Mouse (Mus musculus): ENCODE measurements around the gene Nup43. TPM values are rescaled to one million over a fixed set of nuclear protein-coding genes. Genes with fewer than 3 reads are reported as not detected.
"Not testable (repeated sequence)": the region's sequence is repeated elsewhere in the genome, so short reads cannot be mapped to it uniquely, and the experiment has no call there.

Gene Nup43
- 73.5 and 84.4 TPM in 2 replicates for polyA plus RNA-seq (2014; fragmentation: Nextera tagmentation; extraction: Ambion mirVana)

DNA sequence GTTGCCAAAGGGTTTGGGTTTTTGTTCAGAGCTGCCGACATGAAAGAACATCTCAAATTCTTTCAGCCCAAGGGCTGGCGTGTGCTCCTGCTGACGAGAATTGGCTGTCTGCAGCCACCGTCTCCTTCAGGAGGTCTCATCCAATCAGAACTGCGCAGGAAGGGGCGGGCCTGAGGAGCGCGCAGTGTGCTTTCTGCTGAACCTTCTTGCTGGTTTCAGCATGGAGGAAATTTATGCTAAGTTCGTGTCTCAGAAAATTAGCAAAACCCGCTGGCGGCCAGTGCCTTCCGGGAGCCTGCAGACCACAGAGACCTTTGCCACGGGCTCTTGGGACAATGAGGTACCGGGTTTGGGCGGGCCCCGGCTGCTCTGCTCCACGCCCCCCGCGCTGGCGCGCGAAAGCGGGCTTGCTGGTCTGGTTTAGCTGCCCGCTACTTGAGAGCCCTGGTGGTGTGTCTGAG lies at the start of gene Nup43:
TSS of gene Nup43 (plus strand) at position 162 of the 461 bp plus-strand sequence.
- ATAC-seq (replicated peaks; ENCODE audit: insufficient number of reproducible peaks, low FRiP score, low TSS enrichment, low read depth) (peak; percentile 76), DNase-seq (ENCODE audit: low spot score) (peak; percentile 95)
- no peaks in the 10 kb centered on the region for H3K36me3 ChIP-seq (replicated peaks; ENCODE audit: control insufficient read depth, insufficient read depth, low read depth, low read length)
- 0% methylated on average over 24 of the region's 24 CpGs for WGBS
- peak within 1 kb of the TSS; percentile 73 for H3K27ac ChIP-seq (replicated peaks; ENCODE audit: low read depth, low read length)
- H3K9ac ChIP-seq (replicated peaks; ENCODE audit: low read length) = peak within 1 kb of the TSS; percentile 67
- H3K9me3 ChIP-seq (replicated peaks; ENCODE audit: control insufficient read depth, low read length) = no peaks in the 10 kb centered on the region
- H3K4me2 ChIP-seq (ENCODE audit: low read depth, low read length) = peak within 1 kb of the TSS; percentile 66
- H3K27me3 ChIP-seq (ENCODE audit: control insufficient read depth, insufficient read depth, low read length) = no peaks in the 10 kb centered on the region
- peak within 1 kb of the TSS; percentile 87 for H3K4me3 ChIP-seq (ENCODE audit: low read depth, low read length)
- H3K4me1 ChIP-seq (ENCODE audit: control insufficient read depth, insufficient read depth, low read length) = no peaks in the 10 kb centered on the region

DNA sequence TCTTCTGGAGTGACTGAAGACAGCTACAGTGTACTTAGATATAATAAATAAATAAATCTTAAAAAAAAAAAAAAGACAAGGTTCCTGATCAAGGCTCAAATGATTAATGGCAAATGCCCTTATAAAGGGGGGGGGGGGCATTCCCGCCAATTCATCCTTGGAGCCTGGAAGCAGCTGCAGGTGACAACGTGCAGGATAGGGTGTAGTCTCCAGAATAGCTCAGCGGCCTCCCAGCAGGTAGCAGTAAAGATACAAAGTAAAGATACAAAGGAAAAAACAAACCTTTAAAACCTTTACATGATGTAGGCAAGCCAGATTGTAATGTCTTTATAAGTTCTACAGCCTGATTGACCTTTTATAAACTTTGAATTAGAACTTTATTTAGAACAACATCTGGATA lies 49.7 kb upstream of the Nup43 start:
- not testable (repeated sequence) for H3K4me1 ChIP-seq (ENCODE audit: control insufficient read depth, insufficient read depth, low read length); H3K9me3 ChIP-seq (replicated peaks; ENCODE audit: control insufficient read depth, low read length); H3K4me3 ChIP-seq (ENCODE audit: low read depth, low read length); ATAC-seq (replicated peaks; ENCODE audit: insufficient number of reproducible peaks, low FRiP score, low TSS enrichment, low read depth); DNase-seq (ENCODE audit: low spot score); H3K27ac ChIP-seq (replicated peaks; ENCODE audit: low read depth, low read length); H3K27me3 ChIP-seq (ENCODE audit: control insufficient read depth, insufficient read depth, low read length); H3K36me3 ChIP-seq (replicated peaks; ENCODE audit: control insufficient read depth, insufficient read depth, low read depth, low read length); H3K4me2 ChIP-seq (ENCODE audit: low read depth, low read length); H3K9ac ChIP-seq (replicated peaks; ENCODE audit: low read length)
- 29% methylated on average over 3 of the region's 3 CpGs for WGBS

DNA sequence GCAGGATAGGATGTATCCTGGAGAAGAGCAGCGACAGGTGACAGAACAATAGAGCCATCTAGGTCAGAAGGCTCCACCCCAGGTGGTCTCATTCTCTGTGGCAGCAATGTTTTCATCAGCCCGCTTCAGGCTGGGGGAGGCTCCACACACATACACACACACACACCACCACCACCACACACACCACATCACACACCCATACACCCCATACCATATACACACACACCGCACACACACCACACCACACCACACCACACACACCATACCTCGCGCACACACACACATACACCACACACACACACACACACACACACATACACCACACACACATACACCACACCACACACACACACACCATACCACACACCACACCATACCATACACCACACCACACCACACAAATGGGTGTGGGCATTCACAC lies 47.5 kb upstream of the Nup43 start:
- H3K4me3 ChIP-seq (ENCODE audit: low read depth, low read length) = no peak overlapping the region
- no peaks in the 10 kb centered on the region for H3K27me3 ChIP-seq (ENCODE audit: control insufficient read depth, insufficient read depth, low read length)
- no peak overlapping the region for H3K9ac ChIP-seq (replicated peaks; ENCODE audit: low read length)
- ATAC-seq (replicated peaks; ENCODE audit: insufficient number of reproducible peaks, low FRiP score, low TSS enrichment, low read depth) = peak; percentile 39; the same call in 1 of the 2 replicates
- H3K27ac ChIP-seq (replicated peaks; ENCODE audit: low read depth, low read length) = no peak overlapping the region
- H3K4me2 ChIP-seq (ENCODE audit: low read depth, low read length) = no peak overlapping the region
- DNase-seq (ENCODE audit: low spot score) = no peak
- H3K4me1 ChIP-seq (ENCODE audit: control insufficient read depth, insufficient read depth, low read length) = no peaks in the 10 kb centered on the region
- no peaks in the 10 kb centered on the region for H3K36me3 ChIP-seq (replicated peaks; ENCODE audit: control insufficient read depth, insufficient read depth, low read depth, low read length)
- H3K9me3 ChIP-seq (replicated peaks; ENCODE audit: control insufficient read depth, low read length) = no peaks in the 10 kb centered on the region
- WGBS = 95% methylated on average over 4 of the region's 5 CpGs

DNA sequence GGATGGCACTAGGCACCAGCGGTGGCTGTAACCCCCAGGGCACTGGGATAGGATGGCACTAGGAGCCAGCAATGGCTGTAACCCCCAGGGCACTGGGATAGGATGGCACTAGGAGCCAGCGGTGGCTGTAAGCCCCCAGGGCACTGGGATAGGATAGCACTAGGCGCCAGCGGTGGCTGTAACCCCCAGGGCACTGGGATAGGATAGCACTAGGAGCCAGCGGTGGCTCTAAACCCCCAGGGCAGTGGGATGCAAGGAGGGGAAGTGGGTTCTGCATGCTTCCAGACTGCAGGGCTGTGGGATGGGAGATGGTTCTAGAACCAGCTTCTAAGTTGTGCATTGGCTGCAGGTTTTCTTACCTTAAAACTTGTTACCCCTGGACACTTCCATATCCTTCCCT lies 46.6 kb upstream of the Nup43 start:
- Histone ChIP-seq H3K9me3 (replicated peaks; ENCODE audit: control insufficient read depth, low read length) (no peaks in the 10 kb centered on the region), H3K36me3 (replicated peaks; ENCODE audit: control insufficient read depth, insufficient read depth, low read depth, low read length) (no peaks in the 10 kb centered on the region), H3K9ac (replicated peaks; ENCODE audit: low read length) (no peak overlapping the region), H3K4me2 (ENCODE audit: low read depth, low read length) (no peak overlapping the region), H3K27ac (replicated peaks; ENCODE audit: low read depth, low read length) (no peak overlapping the region), H3K27me3 (ENCODE audit: control insufficient read depth, insufficient read depth, low read length) (no peaks in the 10 kb centered on the region), H3K4me1 (ENCODE audit: control insufficient read depth, insufficient read depth, low read length) (no peaks in the 10 kb centered on the region), H3K4me3 (ENCODE audit: low read depth, low read length) (no peak overlapping the region)
- ATAC-seq (replicated peaks; ENCODE audit: insufficient number of reproducible peaks, low FRiP score, low TSS enrichment, low read depth) (no peak), DNase-seq (ENCODE audit: low spot score) (no peak)
- 61% methylated on average over 5 of the region's 5 CpGs for WGBS

DNA sequence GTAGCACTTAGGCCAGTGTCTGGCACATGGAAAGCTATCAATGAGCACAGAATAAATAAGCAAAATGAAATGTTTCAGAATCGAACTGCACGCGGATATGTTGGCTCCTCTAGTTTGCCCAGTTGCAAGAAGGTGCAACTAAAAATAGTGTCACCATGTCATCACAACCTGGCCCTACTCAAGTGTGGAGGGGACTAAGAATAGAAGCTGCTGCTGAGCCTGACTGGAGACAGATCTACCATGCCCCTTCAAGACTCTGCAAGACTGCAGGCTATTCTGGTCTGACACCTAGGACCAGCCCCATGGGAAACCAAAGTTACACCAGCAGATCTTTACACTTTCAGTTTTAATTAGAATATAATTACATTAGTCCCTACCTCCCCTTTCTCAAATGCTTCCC lies 44.9 kb upstream of the Nup43 start:
- DNase-seq (ENCODE audit: low spot score) = no peak
- H3K9me3 ChIP-seq (replicated peaks; ENCODE audit: control insufficient read depth, low read length) = no peaks in the 10 kb centered on the region
- H3K9ac ChIP-seq (replicated peaks; ENCODE audit: low read length) = no peak overlapping the region
- no peak overlapping the region for H3K4me3 ChIP-seq (ENCODE audit: low read depth, low read length)
- no peaks in the 10 kb centered on the region for H3K36me3 ChIP-seq (replicated peaks; ENCODE audit: control insufficient read depth, insufficient read depth, low read depth, low read length)
- H3K4me2 ChIP-seq (ENCODE audit: low read depth, low read length) = no peak overlapping the region
- no peaks in the 10 kb centered on the region for H3K4me1 ChIP-seq (ENCODE audit: control insufficient read depth, insufficient read depth, low read length)
- H3K27me3 ChIP-seq (ENCODE audit: control insufficient read depth, insufficient read depth, low read length) = no peaks in the 10 kb centered on the region
- 95% methylated on average over 3 of the region's 3 CpGs for WGBS
- H3K27ac ChIP-seq (replicated peaks; ENCODE audit: low read depth, low read length) = no peak overlapping the region
- ATAC-seq (replicated peaks; ENCODE audit: insufficient number of reproducible peaks, low FRiP score, low TSS enrichment, low read depth) = no peak

DNA sequence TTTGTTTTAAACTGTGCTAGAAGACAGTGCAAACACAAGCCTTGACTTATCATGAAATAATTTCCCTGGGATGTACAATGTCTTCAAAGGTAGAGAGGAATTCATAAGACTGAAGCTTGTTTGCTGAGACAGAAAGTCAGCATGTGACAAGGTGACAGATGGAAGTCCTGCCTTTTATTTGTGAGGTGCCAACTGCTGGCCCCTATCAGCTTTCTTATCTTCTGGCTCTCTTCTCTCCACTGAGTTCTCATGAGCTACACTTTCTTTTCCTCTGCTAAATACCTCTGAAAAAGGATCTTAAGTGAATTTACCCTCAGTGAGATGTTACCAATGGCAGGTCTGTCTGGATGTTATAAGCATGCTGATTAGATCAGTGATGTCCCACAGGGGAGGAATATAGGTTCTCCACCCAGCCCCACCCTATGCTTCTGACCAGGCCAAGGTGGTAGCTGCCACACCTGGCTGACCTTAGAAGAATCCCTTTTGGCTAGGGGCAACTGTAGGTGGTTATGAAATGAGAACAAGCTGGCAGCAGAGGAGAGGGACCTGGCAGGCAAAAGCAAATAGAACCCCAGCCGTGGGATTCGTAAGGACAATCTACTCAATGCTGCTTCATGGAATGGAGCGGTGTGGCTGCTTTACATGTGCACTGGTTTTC lies 43.3 kb upstream of the Nup43 start:
- ATAC-seq (replicated peaks; ENCODE audit: insufficient number of reproducible peaks, low FRiP score, low TSS enrichment, low read depth) = no peak
- Histone ChIP-seq H3K4me2 (ENCODE audit: low read depth, low read length) (no peak overlapping the region), H3K4me3 (ENCODE audit: low read depth, low read length) (no peak overlapping the region), H3K27ac (replicated peaks; ENCODE audit: low read depth, low read length) (no peak overlapping the region), H3K36me3 (replicated peaks; ENCODE audit: control insufficient read depth, insufficient read depth, low read depth, low read length) (no peaks in the 10 kb centered on the region), H3K27me3 (ENCODE audit: control insufficient read depth, insufficient read depth, low read length) (no peaks in the 10 kb centered on the region), H3K9me3 (replicated peaks; ENCODE audit: control insufficient read depth, low read length) (no peaks in the 10 kb centered on the region), H3K4me1 (ENCODE audit: control insufficient read depth, insufficient read depth, low read length) (no peaks in the 10 kb centered on the region), H3K9ac (replicated peaks; ENCODE audit: low read length) (no peak overlapping the region)
- 90% methylated on average over 3 of the region's 3 CpGs for WGBS
- no peak for DNase-seq (ENCODE audit: low spot score)

DNA sequence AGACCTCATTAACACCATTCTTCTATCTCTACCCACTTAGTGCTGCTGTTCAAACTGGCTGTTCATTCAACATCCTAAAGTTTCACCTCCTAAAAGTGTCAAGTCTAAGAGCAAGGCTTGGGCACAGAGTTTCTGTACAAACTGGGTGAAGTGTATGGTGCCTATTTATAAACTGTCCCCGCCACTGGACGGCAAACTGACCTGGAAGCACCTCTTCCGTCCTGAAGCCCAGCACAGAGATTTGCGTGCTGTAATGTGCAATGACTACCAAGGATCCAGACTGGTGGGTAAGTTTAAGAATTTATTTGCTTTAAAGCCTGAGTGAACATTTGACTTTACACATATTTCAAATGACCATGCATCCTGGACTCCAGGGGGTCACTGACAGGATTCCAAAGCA lies 38.2 kb upstream of the Nup43 start:
- Histone ChIP-seq H3K9me3 (replicated peaks; ENCODE audit: control insufficient read depth, low read length) (no peaks in the 10 kb centered on the region), H3K9ac (replicated peaks; ENCODE audit: low read length) (no peak overlapping the region), H3K4me2 (ENCODE audit: low read depth, low read length) (no peak overlapping the region), H3K36me3 (replicated peaks; ENCODE audit: control insufficient read depth, insufficient read depth, low read depth, low read length) (no peaks in the 10 kb centered on the region), H3K4me3 (ENCODE audit: low read depth, low read length) (no peak overlapping the region), H3K27me3 (ENCODE audit: control insufficient read depth, insufficient read depth, low read length) (no peaks in the 10 kb centered on the region), H3K4me1 (ENCODE audit: control insufficient read depth, insufficient read depth, low read length) (no peaks in the 10 kb centered on the region), H3K27ac (replicated peaks; ENCODE audit: low read depth, low read length) (no peak overlapping the region)
- ATAC-seq (replicated peaks; ENCODE audit: insufficient number of reproducible peaks, low FRiP score, low TSS enrichment, low read depth) (no peak), DNase-seq (ENCODE audit: low spot score) (no peak)
- 93% methylated on average over 4 of the region's 4 CpGs for WGBS

DNA sequence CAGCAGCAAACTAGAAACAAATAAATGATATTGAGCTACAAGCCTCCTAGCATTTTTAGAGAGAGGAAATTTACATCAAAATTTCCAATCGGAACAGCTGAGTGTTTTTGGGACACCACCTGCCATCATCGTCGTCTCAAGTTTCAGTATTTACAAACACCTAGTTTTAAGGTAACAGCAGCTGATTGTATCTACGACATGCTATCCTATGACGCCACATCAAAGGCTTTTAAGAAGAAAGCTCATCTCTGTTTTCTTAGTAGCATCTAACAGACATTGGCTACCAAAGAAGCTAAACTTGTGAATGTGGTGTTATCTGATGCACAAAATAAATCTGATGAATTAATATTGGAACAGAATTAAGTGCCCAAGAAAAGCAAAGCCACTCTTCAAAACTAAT lies 37.0 kb upstream of the Nup43 start:
- Histone ChIP-seq H3K9me3 (replicated peaks; ENCODE audit: control insufficient read depth, low read length) (no peaks in the 10 kb centered on the region), H3K9ac (replicated peaks; ENCODE audit: low read length) (no peak overlapping the region), H3K4me3 (ENCODE audit: low read depth, low read length) (no peak overlapping the region), H3K36me3 (replicated peaks; ENCODE audit: control insufficient read depth, insufficient read depth, low read depth, low read length) (no peaks in the 10 kb centered on the region), H3K27ac (replicated peaks; ENCODE audit: low read depth, low read length) (no peak overlapping the region), H3K4me2 (ENCODE audit: low read depth, low read length) (no peak overlapping the region), H3K4me1 (ENCODE audit: control insufficient read depth, insufficient read depth, low read length) (no peaks in the 10 kb centered on the region), H3K27me3 (ENCODE audit: control insufficient read depth, insufficient read depth, low read length) (no peaks in the 10 kb centered on the region)
- ATAC-seq (replicated peaks; ENCODE audit: insufficient number of reproducible peaks, low FRiP score, low TSS enrichment, low read depth) (no peak), DNase-seq (ENCODE audit: low spot score) (no peak)
- WGBS = 89% methylated on average over 5 of the region's 5 CpGs

Data from embryonic facial prominence, embryonic 11.5 days (tissue).